Mouse (Mus musculus) heart, embryonic 14.5 days (tissue): ENCODE measurements around the gene Sox10. TPM values are rescaled to one million over a fixed set of nuclear protein-coding genes. Genes with fewer than 3 reads are reported as not detected.

Experiments used
- ATAC-seq: fragments of 200-750 bp; cut with Nextera tagmentation; 2 replicates; pipeline ENCODE4 v1.8.0; 2017; ENCODE audit warnings: low read depth, moderate TSS enrichment; ENCODE audit not compliant: insufficient number of reproducible peaks, insufficient read depth, low FRiP score
- H3K27ac ChIP-seq, 2 experiments: fragments of 200-500 bp in 1 of 2; fragments of 300-500 bp in 1 of 2; sonication (generic) in 1 of 2; replicated peaks in 1 of 2; 2 replicates each; pipeline ENCODE4 v1.5.1; 2012 to 2014; ENCODE audit warnings: low read depth in 2 of 2, low read length in 2 of 2, control low read depth in 1 of 2, mild to moderate bottlenecking in 1 of 2, mixed read lengths in 1 of 2; ENCODE audit not compliant: control insufficient read depth in 1 of 2, insufficient read depth in 1 of 2
- H3K27me3 ChIP-seq: fragments of 300-500 bp; sonication (generic); 2 replicates; pipeline ENCODE4 v1.6.1; 2014; ENCODE audit warnings: mild to moderate bottlenecking, low read length, control low read depth; ENCODE audit not compliant: control insufficient read depth, insufficient read depth
- H3K36me3 ChIP-seq: fragments of 300-500 bp; sonication (generic); 2 replicates; pipeline ENCODE4 v1.6.1; 2014; ENCODE audit warnings: mild to moderate bottlenecking, control low read depth, low read length, mixed read lengths; ENCODE audit not compliant: control insufficient read depth, insufficient read depth
- H3K4me1 ChIP-seq, 2 experiments: fragments of 200-500 bp in 1 of 2; fragments of 300-500 bp in 1 of 2; sonication (generic) in 1 of 2; 2 replicates each; pipeline ENCODE4 v1.6.1; 2012 to 2014; ENCODE audit warnings: low read length in 2 of 2, control low read depth in 1 of 2, mixed read lengths in 1 of 2; ENCODE audit not compliant: control insufficient read depth in 2 of 2, insufficient read depth in 2 of 2
- H3K4me2 ChIP-seq: fragments of 300-500 bp; sonication (generic); 2 replicates; pipeline ENCODE4 v1.6.1; 2014; ENCODE audit warnings: mild to moderate bottlenecking, low read length
- H3K4me3 ChIP-seq, 2 experiments: fragments of 200-500 bp in 1 of 2; fragments of 300-500 bp in 1 of 2; sonication (generic) in 1 of 2; 2 replicates each; pipeline ENCODE4 v1.5.1; 2012 to 2014; ENCODE audit warnings: low read length in 2 of 2, mild to moderate bottlenecking in 2 of 2, control low read depth in 1 of 2, low read depth in 1 of 2, moderate library complexity in 1 of 2; ENCODE audit not compliant: control insufficient read depth in 1 of 2, insufficient read depth in 1 of 2
- H3K9ac ChIP-seq: fragments of 300-500 bp; sonication (generic); 2 replicates; pipeline ENCODE4 v1.6.1; 2014; ENCODE audit warnings: mild to moderate bottlenecking, low read length
- H3K9me3 ChIP-seq: fragments of 300-500 bp; sonication (generic); 2 replicates; pipeline ENCODE4 v1.6.1; 2016; ENCODE audit warnings: low read length, control low read depth; ENCODE audit not compliant: control insufficient read depth
- WGBS: fragments of 180-500 bp; shearing (Covaris S2); extraction: QIAGEN DNeasy Blood & Tissue Kit; methylation state at CpG from one replicate; pipeline ENCODE4 v1.1.7; 2014; 5-methylcytosine and 5-hydroxymethylcytosine counted together
- polyA plus RNA-seq: library from polyadenylated mRNA; unstranded; fragments of >200 nt; fragmentation: Nextera tagmentation; extraction: Ambion mirVana; gene quantifications from 2 replicates; pipeline ENCODE4 v1.2.1, GENCODE M21; 2014

Gene Sox10
- polyA plus RNA-seq, 1 experiment from 2014 or later: 0.63 TPM

GRCm38 (mm10) chr15:79109321-79109934 is 55.6 kb downstream of the Sox10 start:
- ATAC-seq: peak; percentile 16; the same call in 1 of the 2 replicates
- Histone ChIP-seq H3K27me3 (no peaks in the 10 kb centered on the region), H3K9me3 (no peaks in the 10 kb centered on the region), H3K9ac (peak overlapping the region; percentile 99), H3K4me3 (peak overlapping the region; percentile 94 to 95), H3K4me1 (peaks cover 26 to 37% of the 10 kb centered on the region in 2 experiments), H3K36me3 (peaks cover 19% of the 10 kb centered on the region), H3K4me2 (peak overlapping the region; percentile 95), H3K27ac (peak overlapping the region; percentile 95 to 98)
- WGBS: under 1% methylated on average over 45 of the region's 46 CpGs

GRCm38 (mm10) chr15:79108421-79109320 is 56.4 kb downstream of the Sox10 start, which contains the start of gene Micall1:
Gene Micall1 (plus strand): TSS chr15:79108898.
- Histone ChIP-seq H3K36me3 (peaks cover 12% of the 10 kb centered on the region), H3K4me3 (peak within 1 kb of the TSS; percentile 94 to 95), H3K27ac (peak within 1 kb of the TSS; percentile 95 to 98), H3K4me1 (peaks cover 26 to 37% of the 10 kb centered on the region in 2 experiments), H3K9me3 (no peaks in the 10 kb centered on the region), H3K27me3 (no peaks in the 10 kb centered on the region), H3K4me2 (peak within 1 kb of the TSS; percentile 95), H3K9ac (peak within 1 kb of the TSS; percentile 99)
- WGBS: under 1% methylated on average over 48 of the region's 85 CpGs
- peak; percentile 71 for ATAC-seq

GRCm38 (mm10) chr15:79107966-79108365 is 57.1 kb downstream of the Sox10 start:
- Histone ChIP-seq H3K36me3 (peaks cover 5% of the 10 kb centered on the region), H3K4me2 (peak overlapping the region; percentile 95), H3K9ac (peak overlapping the region; percentile 99), H3K9me3 (no peaks in the 10 kb centered on the region), H3K4me3 (peak overlapping the region; percentile 94 to 95; a peak in 3 of 4 replicates), H3K4me1 (peaks cover 26 to 37% of the 10 kb centered on the region in 2 experiments), H3K27ac (peak overlapping the region; percentile 80 to 98), H3K27me3 (no peaks in the 10 kb centered on the region)
- 15% methylated on average over 7 of the region's 7 CpGs for WGBS
- no peak for ATAC-seq

- WGBS: 26% methylated on average over 2 of the region's 2 CpGs
- ATAC-seq: no peak
- H3K27ac ChIP-seq: 0 out of 4 replicates have a peak overlapping the region, but pooled peaks of 1 of the 2 experiments have one; percentile 2
Observed at GRCm38 (mm10) chr15:79105804-79106203, 59.2 kb downstream of the Sox10 start.

More at GRCm38 (mm10) chr15:79105804-79106203, 59.2 kb downstream of the Sox10 start:
- H3K27me3 ChIP-seq: no peaks in the 10 kb centered on the region
- peaks cover 29 to 36% of the 10 kb centered on the region in 2 experiments for H3K4me1 ChIP-seq
- H3K36me3 ChIP-seq: no peaks in the 10 kb centered on the region
- H3K9ac ChIP-seq: no peak overlapping the region
- no peaks in the 10 kb centered on the region for H3K9me3 ChIP-seq
- no peak overlapping the region for H3K4me2 ChIP-seq
- H3K4me3 ChIP-seq: no peak overlapping the region

Other genes with a start within 250 kb of the Sox10 start
- gene Lgals1, start 238.5 kb downstream of the Sox10 start, polyA plus RNA-seq: 708 and 842 TPM in 2 replicates
- 30.5 and 32.6 TPM in 2 replicates for gene Nol12, start 230.3 kb downstream of the Sox10 start, polyA plus RNA-seq
- gene Triobp, start 217.5 kb downstream of the Sox10 start, polyA plus RNA-seq: 34.9 and 41.1 TPM in 2 replicates
- gene H1f0, start 136.8 kb downstream of the Sox10 start, polyA plus RNA-seq: 102 and 117 TPM in 2 replicates
- not detected in 2 replicates for gene Galr3, start 123.4 kb downstream of the Sox10 start, polyA plus RNA-seq
- gene Ankrd54, start 102.3 kb downstream of the Sox10 start, polyA plus RNA-seq: 20.2 and 23.0 TPM in 2 replicates
- 144 and 153 TPM in 2 replicates for gene Eif3l, start 90.1 kb downstream of the Sox10 start, polyA plus RNA-seq
- 18.9 and 20.2 TPM in 2 replicates for gene Micall1, start 56.3 kb downstream of the Sox10 start, polyA plus RNA-seq
- 271 and 299 TPM in 2 replicates for gene Polr2f, start 24.2 kb downstream of the Sox10 start, polyA plus RNA-seq
- 5.6 and 8.4 TPM in 2 replicates for gene 1700088E04Rik, start 24.0 kb downstream of the Sox10 start, polyA plus RNA-seq
- 19.2 and 24.5 TPM in 2 replicates for gene Pick1, start 63.9 kb upstream of the Sox10 start, polyA plus RNA-seq
- 0.63 and 0.84 TPM in 2 replicates for gene Gm49486, start 64.2 kb upstream of the Sox10 start, polyA plus RNA-seq
- 0.28 and 0.75 TPM in 2 replicates for gene Slc16a8, start 89.5 kb upstream of the Sox10 start, polyA plus RNA-seq
- 9.1 and 13.9 TPM in 2 replicates for gene Baiap2l2, start 120.3 kb upstream of the Sox10 start, polyA plus RNA-seq
- gene Pla2g6, start 163.2 kb upstream of the Sox10 start, polyA plus RNA-seq: 10.9 and 11.7 TPM in 2 replicates
- gene Maff, start 181.4 kb upstream of the Sox10 start, polyA plus RNA-seq: 2.2 and 3.5 TPM in 2 replicates
- gene Tmem184b, start 238.3 kb upstream of the Sox10 start, polyA plus RNA-seq: 56.1 and 60.6 TPM in 2 replicates